Mouse (Mus musculus) intestine, embryonic 14.5 days (tissue): Measurements from ENCODE around the gene Slc8a2. TPM values are rescaled to one million over a fixed set of nuclear protein-coding genes. Genes with fewer than 3 reads are reported as not detected.
A peak's percentile ranks its signal among the peaks of the same experiment; 100 is the strongest.

Experiments used
- ATAC-seq: fragments of 200-750 bp; cut with Nextera tagmentation; replicated peaks from 2 replicates; pipeline ENCODE4 v1.8.0; 2017; ENCODE audit warnings: low read depth, moderate number of reproducible peaks, moderate TSS enrichment, moderate library complexity; ENCODE audit not compliant: low FRiP score, low TSS enrichment
- DNase-seq: peaks from one replicate; pipeline ENCODE4 v3.0.0-alpha.2; 2018; ENCODE audit warnings: low spot score
- H3K27ac ChIP-seq: fragments of 300-500 bp; sonication (generic); 2 replicates; pipeline ENCODE4 v1.5.1; 2014; ENCODE audit warnings: low read depth, mild to moderate bottlenecking, control low read depth
- H3K27me3 ChIP-seq: fragments of 300-500 bp; sonication (generic); replicated peaks from 2 replicates; pipeline ENCODE4 v1.6.1; 2014; ENCODE audit warnings: low read length, control low read depth; ENCODE audit not compliant: control insufficient read depth, insufficient read depth
- H3K36me3 ChIP-seq: fragments of 300-500 bp; sonication (generic); 2 replicates; pipeline ENCODE4 v1.6.1; 2014; ENCODE audit warnings: low read length, control low read depth; ENCODE audit not compliant: control insufficient read depth, insufficient read depth
- H3K4me1 ChIP-seq: fragments of 300-500 bp; sonication (generic); replicated peaks from 2 replicates; pipeline ENCODE4 v1.6.1; 2014; ENCODE audit warnings: low read length, control low read depth, mixed read lengths; ENCODE audit not compliant: control insufficient read depth, insufficient read depth
- H3K4me2 ChIP-seq: fragments of 300-500 bp; sonication (generic); 2 replicates; pipeline ENCODE4 v1.6.1; 2014; ENCODE audit warnings: low read length
- H3K4me3 ChIP-seq: fragments of 300-500 bp; sonication (generic); 2 replicates; pipeline ENCODE4 v1.5.1; 2014; ENCODE audit warnings: low read depth, low read length, control low read depth, mixed read lengths
- H3K9ac ChIP-seq: fragments of 300-500 bp; sonication (generic); 2 replicates; pipeline ENCODE4 v1.6.1; 2014; ENCODE audit warnings: mild to moderate bottlenecking, low read length
- H3K9me3 ChIP-seq: fragments of 300-500 bp; sonication (generic); 2 replicates; pipeline ENCODE4 v1.6.1; 2016; ENCODE audit warnings: low read length, control low read depth; ENCODE audit not compliant: control insufficient read depth
- WGBS: fragments of 180-500 bp; shearing (Covaris S2); extraction: QIAGEN DNeasy Blood & Tissue Kit; methylation state at CpG from one replicate; pipeline ENCODE4 v1.1.7; 2014; 5-methylcytosine and 5-hydroxymethylcytosine counted together
- polyA plus RNA-seq: library from polyadenylated mRNA; unstranded; fragments of >200 nt; fragmentation: Nextera tagmentation; extraction: Ambion mirVana; gene quantifications from 2 replicates; pipeline ENCODE4 v1.2.1, GENCODE M21; 2014

Gene Slc8a2
- polyA plus RNA-seq, 1 experiment from 2014 or later, result 0.23 TPM

DNA sequence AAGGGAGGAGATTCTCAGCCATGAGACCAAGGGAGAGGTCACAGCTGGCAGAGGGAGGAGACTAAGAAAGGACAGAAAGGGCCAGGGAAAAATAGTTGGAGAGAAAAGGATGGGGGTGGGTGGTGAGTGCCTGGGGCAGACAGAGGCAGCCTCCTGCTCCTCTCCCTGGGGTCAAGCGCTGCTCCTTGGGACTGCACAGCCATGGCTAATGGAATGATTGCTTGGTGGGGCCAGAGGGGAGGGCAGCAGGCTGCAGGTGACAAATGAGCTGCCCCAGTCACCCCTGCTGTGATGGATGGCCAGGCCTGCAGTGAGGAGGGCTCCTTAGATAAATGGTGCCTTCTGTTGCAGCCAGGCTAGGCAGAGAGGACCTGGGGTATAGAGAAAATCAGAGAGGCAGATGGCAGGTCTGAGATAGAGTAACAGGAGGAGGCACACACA lies 42.5 kb downstream of the Slc8a2 start:
- 10% methylated on average over 1 of the region's 1 CpGs for WGBS
- Histone ChIP-seq H3K36me3 (no peaks in the 10 kb centered on the region), H3K9ac (no peak overlapping the region), H3K9me3 (0 out of 2 replicates have a peak, but pooled peaks cover 3% of the 10 kb centered on the region), H3K4me3 (no peak overlapping the region), H3K4me2 (no peak overlapping the region), H3K4me1 (peaks cover 24% of the 10 kb centered on the region), H3K27me3 (no peaks in the 10 kb centered on the region), H3K27ac (no peak overlapping the region)
- no peak for DNase-seq
- ATAC-seq, result no peak

- ATAC-seq (no peak), DNase-seq (no peak)
- H3K36me3 ChIP-seq, result peaks cover 1% of the 10 kb centered on the region; the same call in 1 of the 2 replicates
- H3K27me3 ChIP-seq, result no peaks in the 10 kb centered on the region
- H3K9me3 ChIP-seq, result 0 out of 2 replicates have a peak, but pooled peaks cover 2% of the 10 kb centered on the region
- H3K27ac ChIP-seq, result no peak overlapping the region
- H3K4me1 ChIP-seq, result peaks cover 24% of the 10 kb centered on the region
- no peak overlapping the region for H3K4me3 ChIP-seq
- 0% methylated on average over 1 of the region's 1 CpGs for WGBS
- no peak overlapping the region for H3K4me2 ChIP-seq
- no peak overlapping the region for H3K9ac ChIP-seq
These were observed 43.0 kb downstream of the Slc8a2 start for GRCm38 (mm10) chr7:16172586-16173140.

GRCm38 (mm10) chr7:16173146-16173545 lies 43.5 kb downstream of the Slc8a2 start:
- 38% methylated on average over 5 of the region's 5 CpGs for WGBS
- Histone ChIP-seq H3K4me3 (no peak overlapping the region), H3K9me3 (no peaks in the 10 kb centered on the region), H3K27me3 (no peaks in the 10 kb centered on the region), H3K36me3 (peaks cover 4% of the 10 kb centered on the region; the same call in 1 of the 2 replicates), H3K4me2 (no peak overlapping the region), H3K9ac (no peak overlapping the region), H3K27ac (no peak overlapping the region), H3K4me1 (peaks cover 24% of the 10 kb centered on the region)
- DNase-seq (no peak), ATAC-seq (no peak)

DNA sequence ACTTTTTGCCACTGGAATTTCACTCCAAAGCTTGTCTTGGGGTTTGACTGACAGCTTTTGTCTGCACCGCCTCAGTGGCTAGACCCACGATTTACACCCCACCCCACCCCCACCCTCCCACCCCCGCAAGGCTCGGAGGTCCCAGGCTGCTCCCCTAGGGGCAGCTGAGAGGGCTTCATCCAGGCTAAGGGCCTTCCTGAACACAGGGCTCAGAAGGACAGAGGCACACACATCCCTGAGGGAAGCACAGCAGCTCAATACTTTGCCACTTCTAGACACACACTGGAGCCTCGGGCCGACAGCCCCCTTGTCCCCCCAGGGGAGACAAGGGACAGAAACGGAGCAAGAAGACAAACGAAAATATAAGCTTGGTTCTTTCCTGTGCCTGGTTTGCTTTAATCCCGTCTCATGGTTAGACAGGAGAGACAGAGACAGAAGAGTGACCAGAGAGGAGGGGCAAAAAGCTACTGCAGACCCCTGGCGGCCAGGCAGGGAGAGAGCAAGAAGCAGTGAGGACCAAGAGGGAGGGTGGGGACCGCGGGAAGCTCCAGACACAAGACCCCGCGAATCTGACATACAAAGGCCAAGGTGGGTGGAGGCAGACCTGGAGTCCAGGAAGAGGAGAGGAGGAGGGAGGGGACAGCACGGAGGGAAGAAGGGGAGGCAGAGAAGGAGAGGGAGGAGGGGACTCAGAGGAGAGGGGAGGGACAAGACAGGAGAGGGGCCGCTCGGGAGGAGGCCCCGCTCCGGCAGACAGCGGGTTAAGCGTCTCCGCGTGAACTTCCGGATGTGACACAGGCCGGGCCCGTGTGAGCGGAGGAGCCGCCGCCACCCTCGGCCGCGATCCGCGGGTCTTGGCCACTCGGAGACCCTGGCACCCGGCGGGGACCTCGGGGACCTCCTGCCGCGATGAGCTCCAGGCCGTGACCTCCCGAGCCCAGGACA lies 45.2 kb downstream of the Slc8a2 start, which contains the start of gene Meis3:
Gene Meis3 (plus strand): TSS at position 494 of the 945 bp plus-strand sequence.
- Histone ChIP-seq H3K27ac (peak within 1 kb of the TSS; percentile 62; the same call in 1 of the 2 replicates), H3K4me2 (peak within 1 kb of the TSS; percentile 63), H3K9ac (peak within 1 kb of the TSS; percentile 76), H3K9me3 (no peaks in the 10 kb centered on the region), H3K4me3 (peak within 1 kb of the TSS; percentile 73), H3K36me3 (peaks cover 19% of the 10 kb centered on the region), H3K27me3 (no peaks in the 10 kb centered on the region), H3K4me1 (peaks cover 24% of the 10 kb centered on the region)
- ATAC-seq (peak; percentile 89), DNase-seq (peak; percentile 80)
- WGBS, result 0% methylated on average over 23 of the region's 42 CpGs

GRCm38 (mm10) chr7:16175542-16175931 lies 45.9 kb downstream of the Slc8a2 start:
- Histone ChIP-seq H3K9me3 (no peaks in the 10 kb centered on the region), H3K4me2 (peak overlapping the region; percentile 63), H3K27me3 (no peaks in the 10 kb centered on the region), H3K27ac (peak overlapping the region; percentile 62; the same call in 1 of the 2 replicates), H3K4me3 (peak overlapping the region; percentile 73), H3K36me3 (peaks cover 20% of the 10 kb centered on the region), H3K9ac (peak overlapping the region; percentile 76), H3K4me1 (peaks cover 24% of the 10 kb centered on the region)
- ATAC-seq (peak; percentile 18), DNase-seq (peak; percentile 55)
- 2% methylated on average over 10 of the region's 10 CpGs for WGBS

- no peak for ATAC-seq
- Histone ChIP-seq H3K4me2 (no peak overlapping the region), H3K9ac (no peak overlapping the region), H3K9me3 (no peaks in the 10 kb centered on the region), H3K36me3 (peaks cover 27% of the 10 kb centered on the region), H3K27ac (no peak overlapping the region), H3K4me1 (peaks cover 17% of the 10 kb centered on the region), H3K4me3 (no peak overlapping the region), H3K27me3 (no peaks in the 10 kb centered on the region)
- DNase-seq, result no peak
- WGBS, result 86% methylated on average over 4 of the region's 4 CpGs
These were observed 48.5 kb downstream of the Slc8a2 start for GRCm38 (mm10) chr7:16178114-16178513.

- Histone ChIP-seq H3K9me3 (no peaks in the 10 kb centered on the region), H3K9ac (no peak overlapping the region), H3K4me3 (no peak overlapping the region), H3K36me3 (peaks cover 35% of the 10 kb centered on the region), H3K27me3 (no peaks in the 10 kb centered on the region), H3K27ac (no peak overlapping the region), H3K4me1 (no peaks in the 10 kb centered on the region), H3K4me2 (no peak overlapping the region)
- ATAC-seq (no peak), DNase-seq (peak; percentile 84)
- 24% methylated on average over 8 of the region's 8 CpGs for WGBS
These were observed 54.0 kb downstream of the Slc8a2 start for GRCm38 (mm10) chr7:16183663-16184062.

DNA sequence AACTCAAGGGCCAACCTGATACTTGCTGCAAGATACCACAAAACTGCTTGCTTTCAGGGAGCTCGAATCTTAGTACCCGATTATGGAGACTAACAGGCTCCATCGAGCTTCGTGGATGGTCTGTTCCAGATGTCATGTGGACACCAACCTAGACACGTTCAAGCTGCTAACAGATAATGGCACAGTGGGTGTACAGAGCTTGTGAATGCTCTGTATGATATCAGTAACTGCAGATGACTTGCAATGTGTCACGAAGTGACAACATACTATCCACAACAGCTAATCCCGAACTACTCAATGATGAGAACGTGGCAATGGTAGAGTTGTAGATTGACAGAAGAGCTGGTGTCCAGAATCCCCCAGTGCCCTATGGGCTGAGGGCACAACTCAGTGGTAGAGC lies 57.9 kb downstream of the Slc8a2 start:
- H3K4me1 ChIP-seq, result no peaks in the 10 kb centered on the region
- no peaks in the 10 kb centered on the region for H3K9me3 ChIP-seq

More for the DNA sequence above, 57.9 kb downstream of the Slc8a2 start:
- no peak for DNase-seq
- H3K4me2 ChIP-seq, result no peak overlapping the region
- WGBS, result 79% methylated on average over 8 of the region's 8 CpGs
- H3K36me3 ChIP-seq, result peaks cover 16% of the 10 kb centered on the region
- no peak overlapping the region for H3K9ac ChIP-seq
- ATAC-seq, result no peak
- no peak overlapping the region for H3K27ac ChIP-seq
- no peaks in the 10 kb centered on the region for H3K27me3 ChIP-seq
- no peak overlapping the region for H3K4me3 ChIP-seq
